ENCODE assay signal across 8 mouse cellular contexts in genomic region chr1:90914948-90915569, GRCm38 (mm10). TPM values are rescaled to one million over a fixed set of nuclear protein-coding genes. Genes with fewer than 3 reads are reported as not detected.
DNase-seq lines count a peak whose midpoint lies in the region; ATAC-seq and TF ChIP-seq lines count a peak whose summit lies in the region.

TSS of gene Mlph (plus strand) at chr1:90915085.

- peak within 1 kb of the TSS; percentile 21 for H3K4me3 ChIP-seq in forebrain, embryonic 12.5 days (replicated peaks)
- H3K4me3 ChIP-seq in hindbrain, embryonic 12.5 days, result peak within 1 kb of the TSS; percentile 11; the same call in 1 of the 2 replicates
- peak within 1 kb of the TSS; percentile 10; the same call in 1 of the 2 replicates for H3K4me3 ChIP-seq in limb, embryonic 14.5 days (replicated peaks; ENCODE audit: low read length)
- H3K4me3 ChIP-seq in midbrain, postnatal 0 days (ENCODE audit: low read depth, low read length), result 0 out of 2 replicates have a peak within 1 kb of the TSS, but pooled peaks have one; percentile 0

- H3K27ac ChIP-seq in forebrain, embryonic 12.5 days, result no peak within 1 kb of the TSS
- H3K27ac ChIP-seq in hindbrain, embryonic 12.5 days, result no peak within 1 kb of the TSS
- no peak within 1 kb of the TSS for H3K27ac ChIP-seq in limb, embryonic 14.5 days (replicated peaks; ENCODE audit: low read depth, low read length)
- no peak within 1 kb of the TSS for H3K27ac ChIP-seq in midbrain, postnatal 0 days (ENCODE audit: low read depth, low read length)

- H3K27me3 ChIP-seq in forebrain, embryonic 12.5 days, result peaks cover 12% of the 10 kb centered on the region
- peaks cover 20% of the 10 kb centered on the region for H3K27me3 ChIP-seq in hindbrain, embryonic 12.5 days
- H3K27me3 ChIP-seq in limb, embryonic 14.5 days (ENCODE audit: control insufficient read depth, insufficient read depth, low read length), result no peaks in the 10 kb centered on the region
- 0 out of 2 replicates have a peak, but pooled peaks cover 9% of the 10 kb centered on the region for H3K27me3 ChIP-seq in midbrain, postnatal 0 days (ENCODE audit: insufficient read depth, low read length)

- WGBS in forebrain, embryonic 12.5 days, result 8% methylated on average over 18 of the region's 18 CpGs
- WGBS in hindbrain, embryonic 12.5 days, result 18% methylated on average over 18 of the region's 18 CpGs
- WGBS in limb, embryonic 14.5 days, result 6% methylated on average over 18 of the region's 18 CpGs
- WGBS in midbrain, postnatal 0 days, result 9% methylated on average over 18 of the region's 18 CpGs

- no peak for ATAC-seq in forebrain, embryonic 12.5 days (ENCODE audit: low FRiP score)
- no peak for ATAC-seq in hindbrain, embryonic 12.5 days (ENCODE audit: low FRiP score)
- no peak for ATAC-seq in limb, embryonic 14.5 days (ENCODE audit: low FRiP score, low read depth)
- no peak for ATAC-seq in midbrain, postnatal 0 days (ENCODE audit: low FRiP score)

- peak; percentile 69 for DNase-seq in left cerebral cortex, postnatal 4 days
- DNase-seq in left cerebral cortex, postnatal 25 days (ENCODE audit: low spot score in 2 of 2), result no peak
- DNase-seq in limb, embryonic 14.5 days (ENCODE audit: low spot score), result peak; percentile 62
- peak; percentile 68 for DNase-seq in midbrain, postnatal 0 days (ENCODE audit: low spot score)
- DNase-seq in thymus, postnatal 10 days (ENCODE audit: low spot score in 2 of 2), result no peak
- no peak for DNase-seq in cerebellum, adult 9-11 months

- peak within 1 kb of the TSS; percentile 45 for H3K4me2 ChIP-seq in forebrain, embryonic 12.5 days
- H3K4me2 ChIP-seq in hindbrain, embryonic 12.5 days (replicated peaks), result peak within 1 kb of the TSS; percentile 42
- peak within 1 kb of the TSS; percentile 40 for H3K4me2 ChIP-seq in limb, embryonic 14.5 days (replicated peaks; ENCODE audit: low read depth, low read length, severe bottlenecking)
- peak within 1 kb of the TSS; percentile 39 for H3K4me2 ChIP-seq in midbrain, postnatal 0 days (ENCODE audit: low read depth, low read length, poor library complexity, severe bottlenecking)

- TF ChIP-seq POLR2A in limb, embryonic 14.5 days (IDR thresholded peaks at IDR 0.05; ENCODE audit: borderline replicate concordance, extremely low read depth, insufficient read depth, insufficient read length), result no peak

- peaks cover 8% of the 10 kb centered on the region for H3K4me1 ChIP-seq in forebrain, embryonic 12.5 days
- peaks cover 10% of the 10 kb centered on the region for H3K4me1 ChIP-seq in hindbrain, embryonic 12.5 days
- peaks cover 10% of the 10 kb centered on the region for H3K4me1 ChIP-seq in limb, embryonic 14.5 days (ENCODE audit: control insufficient read depth, insufficient read depth, low read length)
- H3K4me1 ChIP-seq in midbrain, postnatal 0 days (ENCODE audit: insufficient read depth, low read length), result no peaks in the 10 kb centered on the region

- no peak for TF ChIP-seq CTCF in midbrain, postnatal 0 days (IDR thresholded peaks at IDR 0.05)

- no peak within 1 kb of the TSS for H3K9ac ChIP-seq in forebrain, embryonic 12.5 days
- peak within 1 kb of the TSS; percentile 19; the same call in 1 of the 2 replicates for H3K9ac ChIP-seq in hindbrain, embryonic 12.5 days
- H3K9ac ChIP-seq in limb, embryonic 14.5 days (ENCODE audit: low read depth, low read length, severe bottlenecking), result peak within 1 kb of the TSS; percentile 28; the same call in 1 of the 2 replicates
- no peak within 1 kb of the TSS for H3K9ac ChIP-seq in midbrain, postnatal 0 days (replicated peaks; ENCODE audit: low read length, poor library complexity, severe bottlenecking)

- 0 out of 2 replicates have a peak, but pooled peaks cover 3% of the 10 kb centered on the region for H3K9me3 ChIP-seq in forebrain, embryonic 12.5 days
- H3K9me3 ChIP-seq in hindbrain, embryonic 12.5 days (replicated peaks), result 0 out of 2 replicates have a peak, but pooled peaks cover 9% of the 10 kb centered on the region
- peaks cover 6% of the 10 kb centered on the region for H3K9me3 ChIP-seq in limb, embryonic 14.5 days (ENCODE audit: control insufficient read depth, low read length)
- H3K9me3 ChIP-seq in midbrain, postnatal 0 days (ENCODE audit: low read length), result peaks cover 6% of the 10 kb centered on the region; the same call in 1 of the 2 replicates

- intact Hi-C loops in left cerebral cortex, postnatal 4 days (cut with DNase I), result no loop called here
- intact Hi-C loops in left cerebral cortex, postnatal 25 days (cut with DNase I), result no loop called here

- no peaks in the 10 kb centered on the region for H3K36me3 ChIP-seq in forebrain, embryonic 12.5 days (replicated peaks)
- H3K36me3 ChIP-seq in hindbrain, embryonic 12.5 days, result no peaks in the 10 kb centered on the region
- H3K36me3 ChIP-seq in limb, embryonic 14.5 days (ENCODE audit: control insufficient read depth, insufficient read depth, low read length), result no peaks in the 10 kb centered on the region
- no peaks in the 10 kb centered on the region for H3K36me3 ChIP-seq in midbrain, postnatal 0 days (ENCODE audit: insufficient read depth, low read length)

RNA-seq across cellular contexts. Expression of gene Mlph, which starts in this region (rescaled TPM):
- total RNA-seq in left cerebral cortex, postnatal 4 days (2021), result under 1 TPM; 0.40 to 0.79 TPM
- 1 to 10 TPM in 1 of 2 experiments, under 1 TPM in 1; 0.85 to 1.3 TPM for total RNA-seq in left cerebral cortex, postnatal 25 days (2021)
- 0.14 and 0.21 TPM in 2 replicates for polyA plus RNA-seq in forebrain, embryonic 12.5 days (2016; fragmentation: Nextera tagmentation; extraction: Ambion mirVana)
- 0.09 and 0.22 TPM in 2 replicates for polyA plus RNA-seq in hindbrain, embryonic 12.5 days (2016; fragmentation: Nextera tagmentation; extraction: Ambion mirVana)
- 1.2 and 1.3 TPM in 2 replicates for polyA plus RNA-seq in limb, embryonic 14.5 days (2012; rRNA removed)
- polyA plus RNA-seq in limb, embryonic 14.5 days (2014; fragmentation: Nextera tagmentation; extraction: Ambion mirVana), result 0.32 and 1.5 TPM in 2 replicates
- total RNA-seq in midbrain, postnatal 0 days (2014; rRNA removed), result 0.27 TPM in 1 of 2 replicates, not detected in the other
- 0.35 and 0.39 TPM in 2 replicates for polyA plus RNA-seq in midbrain, postnatal 0 days (2015; fragmentation: Nextera tagmentation; extraction: Ambion mirVana)

Comparison
In these comparisons a context has a peak if more than half of its experiments do, and no peak if none do; other contexts are left out.
1. Peak in DNase-seq in left cerebral cortex, postnatal 4 days; RNA of the gene not detected or under 1 TPM.
2. Peak in DNase-seq, H3K4me3 ChIP-seq and H3K4me2 ChIP-seq in midbrain, postnatal 0 days; RNA of the gene not detected or under 1 TPM.
3. H3K9ac ChIP-seq: peak in hindbrain, embryonic 12.5 days (single experiment) and limb, embryonic 14.5 days (single experiment); none in forebrain, embryonic 12.5 days (single experiment) and midbrain, postnatal 0 days (single experiment).
4. Peak in every context shown above with its lines, with median percentiles within 50 percentile points of each other: H3K4me2 ChIP-seq and H3K4me3 ChIP-seq.